Mouse (Mus musculus): ENCODE measurements at regions not wholly inside any gene's neighbourhood (a gene's known extent, or its start where the extent isn't known, plus 50 kb on each side); places are given as distances from the start of the nearest gene placed in this dataset.

GRCm38 (mm10) chr1:149760440-149760839 lies 200.7 kb downstream of the Pla2g4a start:
- H3K4me3 ChIP-seq (replicated peaks; ENCODE audit: low read depth, low read length), result no peak overlapping the region
- H3K36me3 ChIP-seq (ENCODE audit: control insufficient read depth, insufficient read depth, low read length), result no peaks in the 10 kb centered on the region
- H3K27ac ChIP-seq (replicated peaks; ENCODE audit: low read depth, low read length), result no peak overlapping the region
- H3K4me2 ChIP-seq (ENCODE audit: low read length), result no peak overlapping the region
- DNase-seq (no peak), ATAC-seq (ENCODE audit: low FRiP score, low TSS enrichment) (no peak)
- H3K9ac ChIP-seq (replicated peaks; ENCODE audit: low read length), result no peak overlapping the region
- WGBS, result 52% methylated on average over 2 of the region's 2 CpGs
- no peaks in the 10 kb centered on the region for H3K4me1 ChIP-seq (ENCODE audit: control insufficient read depth, insufficient read depth, low read length)
- H3K27me3 ChIP-seq (ENCODE audit: control insufficient read depth, insufficient read depth, low read length), result no peaks in the 10 kb centered on the region
- H3K9me3 ChIP-seq (ENCODE audit: control insufficient read depth, low read length), result no peaks in the 10 kb centered on the region

GRCm38 (mm10) chr1:149758783-149759132 lies 202.3 kb downstream of the Pla2g4a start:
- Histone ChIP-seq H3K27me3 (ENCODE audit: control insufficient read depth, insufficient read depth, low read length) (no peaks in the 10 kb centered on the region), H3K9me3 (ENCODE audit: control insufficient read depth, low read length) (no peaks in the 10 kb centered on the region), H3K4me1 (ENCODE audit: control insufficient read depth, insufficient read depth, low read length) (no peaks in the 10 kb centered on the region), H3K4me2 (ENCODE audit: low read length) (no peak overlapping the region), H3K9ac (replicated peaks; ENCODE audit: low read length) (no peak overlapping the region), H3K27ac (replicated peaks; ENCODE audit: low read depth, low read length) (no peak overlapping the region), H3K36me3 (ENCODE audit: control insufficient read depth, insufficient read depth, low read length) (no peaks in the 10 kb centered on the region), H3K4me3 (replicated peaks; ENCODE audit: low read depth, low read length) (no peak overlapping the region)
- no peak for DNase-seq
- ATAC-seq (ENCODE audit: low FRiP score, low TSS enrichment), result no peak
- 94% methylated on average over 2 of the region's 2 CpGs for WGBS

- Histone ChIP-seq H3K27me3 (ENCODE audit: control insufficient read depth, insufficient read depth, low read length) (no peaks in the 10 kb centered on the region), H3K36me3 (ENCODE audit: control insufficient read depth, insufficient read depth, low read length) (no peaks in the 10 kb centered on the region), H3K27ac (replicated peaks; ENCODE audit: low read depth, low read length) (no peak overlapping the region), H3K9me3 (ENCODE audit: control insufficient read depth, low read length) (no peaks in the 10 kb centered on the region), H3K4me1 (ENCODE audit: control insufficient read depth, insufficient read depth, low read length) (no peaks in the 10 kb centered on the region), H3K4me3 (replicated peaks; ENCODE audit: low read depth, low read length) (no peak overlapping the region), H3K9ac (replicated peaks; ENCODE audit: low read length) (no peak overlapping the region), H3K4me2 (ENCODE audit: low read length) (no peak overlapping the region)
- 87% methylated on average over 1 of the region's 1 CpGs for WGBS
- ATAC-seq (ENCODE audit: low FRiP score, low TSS enrichment) (peak; percentile 67; the same call in 1 of the 2 replicates), DNase-seq (peak; percentile 88)
Measured at GRCm38 (mm10) chr1:149758092-149758782, 202.9 kb downstream of the Pla2g4a start.

GRCm38 (mm10) chr1:149753269-149754060 lies 207.6 kb downstream of the Pla2g4a start:
- WGBS, result 65% methylated on average over 7 of the region's 7 CpGs
- Histone ChIP-seq H3K36me3 (ENCODE audit: control insufficient read depth, insufficient read depth, low read length) (no peaks in the 10 kb centered on the region), H3K9me3 (ENCODE audit: control insufficient read depth, low read length) (no peaks in the 10 kb centered on the region), H3K4me3 (replicated peaks; ENCODE audit: low read depth, low read length) (no peak overlapping the region), H3K4me2 (ENCODE audit: low read length) (no peak overlapping the region), H3K4me1 (ENCODE audit: control insufficient read depth, insufficient read depth, low read length) (no peaks in the 10 kb centered on the region), H3K27ac (replicated peaks; ENCODE audit: low read depth, low read length) (no peak overlapping the region), H3K27me3 (ENCODE audit: control insufficient read depth, insufficient read depth, low read length) (no peaks in the 10 kb centered on the region), H3K9ac (replicated peaks; ENCODE audit: low read length) (no peak overlapping the region)
- no peak for ATAC-seq (ENCODE audit: low FRiP score, low TSS enrichment)
- no peak for DNase-seq

- Histone ChIP-seq H3K9me3 (ENCODE audit: control insufficient read depth, low read length) (no peaks in the 10 kb centered on the region), H3K27ac (replicated peaks; ENCODE audit: low read depth, low read length) (no peak overlapping the region), H3K27me3 (ENCODE audit: control insufficient read depth, insufficient read depth, low read length) (no peaks in the 10 kb centered on the region), H3K36me3 (ENCODE audit: control insufficient read depth, insufficient read depth, low read length) (no peaks in the 10 kb centered on the region), H3K4me2 (ENCODE audit: low read length) (no peak overlapping the region), H3K4me3 (replicated peaks; ENCODE audit: low read depth, low read length) (no peak overlapping the region), H3K4me1 (ENCODE audit: control insufficient read depth, insufficient read depth, low read length) (no peaks in the 10 kb centered on the region), H3K9ac (replicated peaks; ENCODE audit: low read length) (no peak overlapping the region)
- DNase-seq, result no peak
- no peak for ATAC-seq (ENCODE audit: low FRiP score, low TSS enrichment)
- 88% methylated on average over 2 of the region's 2 CpGs for WGBS
Measured at GRCm38 (mm10) chr1:149749405-149749804, 211.7 kb downstream of the Pla2g4a start.

- ATAC-seq (ENCODE audit: low FRiP score, low TSS enrichment), result no peak
- 81% methylated on average over 3 of the region's 3 CpGs for WGBS
- no peak overlapping the region for H3K27ac ChIP-seq (replicated peaks; ENCODE audit: low read depth, low read length)
- no peak overlapping the region for H3K9ac ChIP-seq (replicated peaks; ENCODE audit: low read length)
- DNase-seq, result no peak
- H3K27me3 ChIP-seq (ENCODE audit: control insufficient read depth, insufficient read depth, low read length), result no peaks in the 10 kb centered on the region
- no peak overlapping the region for H3K4me3 ChIP-seq (replicated peaks; ENCODE audit: low read depth, low read length)
- no peaks in the 10 kb centered on the region for H3K36me3 ChIP-seq (ENCODE audit: control insufficient read depth, insufficient read depth, low read length)
- H3K4me2 ChIP-seq (ENCODE audit: low read length), result no peak overlapping the region
- H3K9me3 ChIP-seq (ENCODE audit: control insufficient read depth, low read length), result no peaks in the 10 kb centered on the region
- H3K4me1 ChIP-seq (ENCODE audit: control insufficient read depth, insufficient read depth, low read length), result no peaks in the 10 kb centered on the region
Measured at GRCm38 (mm10) chr1:149738959-149739358, 222.1 kb downstream of the Pla2g4a start.

GRCm38 (mm10) chr1:149734241-149734640 lies 226.8 kb downstream of the Pla2g4a start:
- H3K27ac ChIP-seq (replicated peaks; ENCODE audit: low read depth, low read length), result no peak overlapping the region
- no peaks in the 10 kb centered on the region for H3K36me3 ChIP-seq (ENCODE audit: control insufficient read depth, insufficient read depth, low read length)
- H3K4me3 ChIP-seq (replicated peaks; ENCODE audit: low read depth, low read length), result no peak overlapping the region
- H3K4me2 ChIP-seq (ENCODE audit: low read length), result no peak overlapping the region
- DNase-seq (no peak), ATAC-seq (ENCODE audit: low FRiP score, low TSS enrichment) (no peak)
- H3K27me3 ChIP-seq (ENCODE audit: control insufficient read depth, insufficient read depth, low read length), result no peaks in the 10 kb centered on the region
- H3K4me1 ChIP-seq (ENCODE audit: control insufficient read depth, insufficient read depth, low read length), result no peaks in the 10 kb centered on the region
- H3K9ac ChIP-seq (replicated peaks; ENCODE audit: low read length), result no peak overlapping the region
- 78% methylated on average over 2 of the region's 2 CpGs for WGBS
- no peaks in the 10 kb centered on the region for H3K9me3 ChIP-seq (ENCODE audit: control insufficient read depth, low read length)

GRCm38 (mm10) chr1:149715171-149715570 lies 245.9 kb downstream of the Pla2g4a start:
- WGBS, result 85% methylated on average over 1 of the region's 1 CpGs
- H3K36me3 ChIP-seq (ENCODE audit: control insufficient read depth, insufficient read depth, low read length), result no peaks in the 10 kb centered on the region
- H3K4me1 ChIP-seq (ENCODE audit: control insufficient read depth, insufficient read depth, low read length), result no peaks in the 10 kb centered on the region
- H3K9ac ChIP-seq (replicated peaks; ENCODE audit: low read length), result no peak overlapping the region
- H3K27me3 ChIP-seq (ENCODE audit: control insufficient read depth, insufficient read depth, low read length), result no peaks in the 10 kb centered on the region
- no peak overlapping the region for H3K4me2 ChIP-seq (ENCODE audit: low read length)
- H3K4me3 ChIP-seq (replicated peaks; ENCODE audit: low read depth, low read length), result no peak overlapping the region
- no peak overlapping the region for H3K27ac ChIP-seq (replicated peaks; ENCODE audit: low read depth, low read length)
- no peak for DNase-seq
- no peak for ATAC-seq (ENCODE audit: low FRiP score, low TSS enrichment)
- no peaks in the 10 kb centered on the region for H3K9me3 ChIP-seq (ENCODE audit: control insufficient read depth, low read length)

- no peak overlapping the region for H3K4me3 ChIP-seq (replicated peaks; ENCODE audit: low read depth, low read length)
- H3K9ac ChIP-seq (replicated peaks; ENCODE audit: low read length), result no peak overlapping the region
- no peaks in the 10 kb centered on the region for H3K27me3 ChIP-seq (ENCODE audit: control insufficient read depth, insufficient read depth, low read length)
- 75% methylated on average over 1 of the region's 1 CpGs for WGBS
- H3K4me2 ChIP-seq (ENCODE audit: low read length), result no peak overlapping the region
- H3K27ac ChIP-seq (replicated peaks; ENCODE audit: low read depth, low read length), result no peak overlapping the region
- ATAC-seq (ENCODE audit: low FRiP score, low TSS enrichment) (no peak), DNase-seq (no peak)
- H3K36me3 ChIP-seq (ENCODE audit: control insufficient read depth, insufficient read depth, low read length), result no peaks in the 10 kb centered on the region
- H3K9me3 ChIP-seq (ENCODE audit: control insufficient read depth, low read length), result no peaks in the 10 kb centered on the region
- H3K4me1 ChIP-seq (ENCODE audit: control insufficient read depth, insufficient read depth, low read length), result no peaks in the 10 kb centered on the region
Measured at GRCm38 (mm10) chr1:149712330-149712729, 248.8 kb downstream of the Pla2g4a start.

Measured in midbrain, embryonic 14.5 days (tissue).